Mouse (Mus musculus) intestine, postnatal 0 days (tissue): ENCODE results near the gene Galr3. TPM values are rescaled to one million over a fixed set of nuclear protein-coding genes. Genes with fewer than 3 reads are reported as not detected.
"Not testable (repeated sequence)": the region's sequence is repeated elsewhere in the genome, so short reads cannot be mapped to it uniquely, and the experiment has no call there.

Source experiments
- ATAC-seq: fragments of 200-750 bp; cut with Nextera tagmentation; 2 replicates; pipeline ENCODE4 v1.8.0; 2017; ENCODE audit warnings: mild to moderate bottlenecking, moderate TSS enrichment, moderate library complexity
- H3K27ac ChIP-seq: fragments of 300-500 bp; sonication (generic); 2 replicates; pipeline ENCODE4 v1.5.1; 2014; ENCODE audit warnings: mild to moderate bottlenecking, low read depth, low read length, moderate library complexity
- H3K27me3 ChIP-seq: fragments of 300-500 bp; sonication (generic); replicated peaks from 2 replicates; pipeline ENCODE4 v1.6.1; 2014; ENCODE audit warnings: low read length, mixed read lengths; ENCODE audit not compliant: control insufficient read depth, insufficient read depth
- H3K36me3 ChIP-seq: fragments of 300-500 bp; sonication (generic); 2 replicates; pipeline ENCODE4 v1.6.1; 2014; ENCODE audit warnings: mild to moderate bottlenecking, moderate library complexity; ENCODE audit not compliant: control insufficient read depth, insufficient read depth
- H3K4me1 ChIP-seq: fragments of 300-500 bp; sonication (generic); replicated peaks from 2 replicates; pipeline ENCODE4 v1.6.1; 2014; ENCODE audit warnings: antibody characterized with exemption, low read length, mixed read lengths; ENCODE audit not compliant: control insufficient read depth, insufficient read depth
- H3K4me2 ChIP-seq: fragments of 300-500 bp; sonication (generic); replicated peaks from 2 replicates; pipeline ENCODE4 v1.6.1; 2014; ENCODE audit warnings: low read depth, mild to moderate bottlenecking, moderate library complexity
- H3K4me3 ChIP-seq: fragments of 300-500 bp; sonication (generic); 2 replicates; pipeline ENCODE4 v1.5.1; 2014; ENCODE audit warnings: low read depth, low read length
- H3K9ac ChIP-seq: fragments of 300-500 bp; sonication (generic); 2 replicates; pipeline ENCODE4 v1.6.1; 2014; ENCODE audit warnings: mild to moderate bottlenecking, low read depth, low read length
- H3K9me3 ChIP-seq: fragments of 300-500 bp; sonication (generic); 2 replicates; pipeline ENCODE4 v1.6.1; 2016; ENCODE audit warnings: mixed run types; ENCODE audit not compliant: control insufficient read depth
- CTCF ChIP-seq: sonication (generic); IDR thresholded peaks from 2 replicates; pipeline ENCODE4 v1.5.1; 2016; ENCODE audit warnings: low read depth, mild to moderate bottlenecking, control low read depth, antibody characterized with exemption, moderate library complexity
- WGBS: fragments of 180-500 bp; shearing (Covaris S2); extraction: QIAGEN DNeasy Blood & Tissue Kit; methylation state at CpG from one replicate; pipeline ENCODE4 v1.1.7; 2014; 5-methylcytosine and 5-hydroxymethylcytosine counted together
- polyA plus RNA-seq: library from polyadenylated mRNA; unstranded; fragments of >200 nt; fragmentation: Nextera tagmentation; extraction: Ambion mirVana; gene quantifications from 2 replicates; pipeline ENCODE4 v1.2.1, GENCODE M21; 2015

Gene Galr3
- polyA plus RNA-seq, 1 experiment from 2014 or later = 2.2 TPM

DNA sequence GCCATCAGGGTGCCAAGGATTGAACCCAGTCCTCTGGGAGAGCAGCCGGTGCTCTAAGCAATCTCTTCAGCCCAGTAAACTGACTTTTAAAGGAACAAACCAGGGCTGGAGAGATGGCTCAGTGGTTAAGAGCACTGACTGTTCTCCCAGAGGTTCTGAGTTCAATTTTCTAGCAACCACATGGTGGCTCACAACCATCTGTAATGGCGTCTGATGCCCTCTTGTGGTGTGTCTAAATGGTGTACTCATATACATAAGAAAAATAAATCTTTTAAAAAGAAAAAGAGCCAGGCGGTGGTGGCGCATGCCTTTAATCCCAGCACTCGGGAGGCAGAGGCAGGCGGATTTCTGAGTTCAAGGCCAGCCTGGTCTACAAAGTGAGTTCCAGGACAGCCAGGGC, 33.8 kb upstream of the Galr3 start:
- not testable (repeated sequence) for ATAC-seq, H3K9ac ChIP-seq, H3K4me2 ChIP-seq, H3K9me3 ChIP-seq, H3K4me1 ChIP-seq, H3K27me3 ChIP-seq, H3K27ac ChIP-seq, H3K4me3 ChIP-seq
- peak; percentile 34 for TF ChIP-seq CTCF
- WGBS = 89% methylated on average over 6 of the region's 6 CpGs
- H3K36me3 ChIP-seq = peaks cover 41% of the 10 kb centered on the region

DNA sequence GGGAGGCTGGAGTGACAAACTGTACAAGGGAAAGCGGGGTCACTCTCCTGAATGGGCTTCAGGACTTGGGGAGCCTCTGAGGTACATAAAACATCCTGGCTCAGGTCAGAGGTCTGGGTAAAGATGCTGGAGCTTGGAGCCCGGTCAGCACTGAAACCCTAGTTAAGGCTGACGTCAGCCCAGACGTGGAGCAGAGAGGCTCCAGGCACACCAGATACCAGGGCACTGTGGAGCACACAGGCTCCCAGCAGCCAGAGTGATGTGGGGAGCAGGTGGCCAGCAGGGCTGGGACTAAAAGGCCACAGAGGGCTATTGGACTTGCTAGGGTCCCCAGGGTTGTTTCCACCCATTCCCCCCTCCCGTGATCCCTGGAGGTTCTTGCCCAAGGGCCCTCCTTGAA, 32.0 kb upstream of the Galr3 start:
- H3K4me3 ChIP-seq = no peak overlapping the region
- ATAC-seq = no peak

DNA sequence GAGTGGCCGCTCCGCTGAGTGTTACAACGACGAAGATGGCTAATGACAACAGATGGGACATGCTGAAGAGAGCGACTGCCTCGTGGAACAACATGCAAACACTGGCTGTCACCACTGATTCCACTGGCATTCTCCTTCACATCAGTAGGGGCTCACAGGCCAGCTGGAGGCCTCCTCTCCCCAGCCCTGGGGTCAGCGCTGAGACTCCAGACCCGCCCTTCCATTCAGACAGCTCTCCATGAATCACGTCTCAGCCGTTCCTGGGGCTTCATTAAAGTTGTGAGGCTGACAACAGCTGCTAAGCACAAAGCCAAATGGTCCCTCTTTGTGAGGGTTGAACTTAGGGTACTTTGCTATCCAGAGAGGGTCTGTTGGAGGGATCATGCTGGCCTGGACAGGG, 30.1 kb upstream of the Galr3 start:
- no peak overlapping the region for H3K27ac ChIP-seq
- TF ChIP-seq CTCF = no peak
- H3K4me2 ChIP-seq = no peak overlapping the region
- H3K27me3 ChIP-seq = no peaks in the 10 kb centered on the region
- H3K9me3 ChIP-seq = no peaks in the 10 kb centered on the region
- 61% methylated on average over 10 of the region's 10 CpGs for whole genome bisulfite sequencing
- no peak for ATAC-seq
- no peak overlapping the region for H3K4me3 ChIP-seq
- 0 out of 2 replicates have a peak overlapping the region, but pooled peaks have one; percentile 11 for H3K9ac ChIP-seq
- peaks cover 6% of the 10 kb centered on the region for H3K36me3 ChIP-seq
- H3K4me1 ChIP-seq = no peaks in the 10 kb centered on the region

More for the DNA sequence above, 32.0 kb upstream of the Galr3 start:
- no peaks in the 10 kb centered on the region for H3K27me3 ChIP-seq
- WGBS = 69% methylated on average over 5 of the region's 5 CpGs
- H3K36me3 ChIP-seq = peaks cover 23% of the 10 kb centered on the region
- no peaks in the 10 kb centered on the region for H3K4me1 ChIP-seq
- no peak overlapping the region for H3K9ac ChIP-seq
- no peak overlapping the region for H3K27ac ChIP-seq
- no peak for TF ChIP-seq CTCF
- H3K9me3 ChIP-seq = no peaks in the 10 kb centered on the region
- H3K4me2 ChIP-seq = no peak overlapping the region

DNA sequence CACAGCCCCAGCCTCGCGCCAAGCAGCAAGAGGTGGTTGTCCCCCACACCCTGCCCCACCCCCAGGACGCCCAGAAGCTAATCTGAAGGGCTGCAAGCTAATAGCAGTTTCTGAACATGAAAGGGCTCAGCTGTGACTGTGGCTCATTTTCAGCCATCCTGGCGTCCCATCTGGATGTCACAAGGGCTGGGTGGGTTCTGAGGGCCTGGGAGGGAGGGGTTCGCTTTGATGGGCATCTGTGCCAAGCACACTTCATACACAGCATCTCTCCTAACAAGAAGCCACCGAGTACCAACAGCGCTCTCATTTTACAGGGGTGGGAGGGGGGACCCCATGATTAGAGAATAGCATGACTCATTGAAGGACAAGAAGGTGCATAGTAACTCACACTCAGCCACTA, 28.3 kb upstream of the Galr3 start:
- H3K36me3 ChIP-seq = no peaks in the 10 kb centered on the region; the same call in 1 of the 2 replicates
- no peak overlapping the region for H3K27ac ChIP-seq
- no peak overlapping the region for H3K4me2 ChIP-seq
- H3K9me3 ChIP-seq = no peaks in the 10 kb centered on the region
- H3K4me3 ChIP-seq = no peak overlapping the region
- no peak for ATAC-seq
- no peaks in the 10 kb centered on the region for H3K4me1 ChIP-seq
- H3K27me3 ChIP-seq = no peaks in the 10 kb centered on the region
- 64% methylated on average over 7 of the region's 7 CpGs for WGBS
- no peak for TF ChIP-seq CTCF
- no peak overlapping the region for H3K9ac ChIP-seq

DNA sequence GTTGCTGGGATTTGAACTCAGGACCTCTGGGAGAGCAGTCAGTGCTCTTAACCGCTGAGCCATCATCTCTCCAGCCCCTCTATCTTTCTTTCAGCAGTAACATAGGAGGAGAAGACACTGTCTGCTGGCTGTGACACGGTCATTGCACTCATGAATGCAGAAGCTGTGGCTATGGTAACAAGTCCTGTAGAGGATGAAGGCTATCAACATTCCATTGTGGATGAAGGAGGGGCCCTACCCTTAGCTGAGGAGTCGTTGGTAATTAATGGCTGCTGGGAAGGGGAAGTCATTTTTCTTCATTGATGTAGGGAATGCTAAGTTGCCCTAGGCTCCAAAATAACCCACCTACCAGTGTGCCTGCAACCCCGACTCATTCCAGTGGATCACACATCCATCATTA, 23.5 kb upstream of the Galr3 start:
- H3K27me3 ChIP-seq = no peaks in the 10 kb centered on the region
- no peak for ATAC-seq
- 41% methylated on average over 4 of the region's 4 CpGs for WGBS
- no peak overlapping the region for H3K4me3 ChIP-seq
- no peak overlapping the region for H3K27ac ChIP-seq
- no peaks in the 10 kb centered on the region for H3K36me3 ChIP-seq
- no peak overlapping the region for H3K9ac ChIP-seq
- no peaks in the 10 kb centered on the region for H3K9me3 ChIP-seq
- no peaks in the 10 kb centered on the region for H3K4me1 ChIP-seq
- no peak for TF ChIP-seq CTCF
- no peak overlapping the region for H3K4me2 ChIP-seq

DNA sequence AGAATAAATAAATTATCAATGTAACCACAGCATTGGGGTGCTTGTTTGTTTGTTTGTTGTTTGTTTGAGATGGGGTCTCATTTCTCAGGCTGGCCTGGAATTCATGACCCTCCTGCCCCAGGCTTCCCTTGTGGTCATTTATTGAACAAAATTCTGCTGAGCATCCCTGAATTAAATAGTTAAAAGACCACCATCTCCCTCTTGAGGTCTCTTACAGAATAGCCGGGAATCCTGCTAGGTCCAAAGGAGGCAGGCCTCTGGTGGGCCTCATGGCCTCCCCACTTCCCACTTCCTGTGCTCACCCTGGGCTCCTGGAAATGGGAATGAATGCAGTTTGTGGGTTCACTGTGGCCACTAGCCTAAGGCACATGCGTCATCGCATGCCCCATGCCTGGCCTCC, 22.8 kb upstream of the Galr3 start:
- no peaks in the 10 kb centered on the region for H3K9me3 ChIP-seq
- TF ChIP-seq CTCF = peak; percentile 55
- no peak overlapping the region for H3K9ac ChIP-seq
- H3K4me2 ChIP-seq = no peak overlapping the region
- no peaks in the 10 kb centered on the region for H3K27me3 ChIP-seq
- H3K4me1 ChIP-seq = no peaks in the 10 kb centered on the region
- no peak overlapping the region for H3K4me3 ChIP-seq
- no peak for ATAC-seq
- WGBS = 63% methylated on average over 3 of the region's 3 CpGs
- H3K36me3 ChIP-seq = no peaks in the 10 kb centered on the region
- H3K27ac ChIP-seq = no peak overlapping the region

DNA sequence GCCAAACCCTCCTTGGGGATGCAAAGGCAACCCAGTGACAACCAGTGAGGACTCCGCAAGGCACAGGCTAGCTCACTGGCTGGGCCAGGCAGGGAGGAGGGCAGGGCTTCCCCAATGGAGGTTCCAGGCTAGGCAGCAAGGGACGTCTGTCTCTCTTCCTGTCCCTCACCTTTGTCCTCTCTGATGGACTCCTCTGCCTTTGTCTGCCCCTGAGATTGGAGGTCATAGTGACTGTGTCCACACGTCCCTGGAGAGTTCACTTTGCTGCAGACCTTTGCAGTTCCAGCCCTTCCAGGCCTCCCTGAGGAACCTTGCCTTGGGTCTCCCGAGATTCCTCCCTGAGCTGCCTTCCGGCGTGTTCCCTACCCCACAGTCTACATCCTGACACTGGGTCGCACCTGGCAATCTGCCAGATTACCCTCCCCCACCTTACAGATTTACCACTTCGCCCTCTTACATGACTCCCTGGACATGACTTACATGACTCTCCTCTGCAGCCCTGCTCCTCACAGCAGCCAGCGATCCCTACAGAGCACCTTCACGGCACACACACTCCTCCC, 18.9 kb upstream of the Galr3 start:
- no peak overlapping the region; the same call in 1 of the 2 replicates for H3K27ac ChIP-seq
- no peak overlapping the region for H3K4me2 ChIP-seq
- H3K4me3 ChIP-seq = no peak overlapping the region
- 0 out of 2 replicates have a peak, but pooled peaks have one; percentile 9 for ATAC-seq
- H3K36me3 ChIP-seq = no peaks in the 10 kb centered on the region
- H3K4me1 ChIP-seq = no peaks in the 10 kb centered on the region
- TF ChIP-seq CTCF = no peak
- H3K27me3 ChIP-seq = no peaks in the 10 kb centered on the region
- WGBS = 37% methylated on average over 10 of the region's 10 CpGs
- no peak overlapping the region for H3K9ac ChIP-seq
- H3K9me3 ChIP-seq = no peaks in the 10 kb centered on the region
